Mouse (Mus musculus): ENCODE results near the gene Pbx3. TPM values are rescaled to one million over a fixed set of nuclear protein-coding genes. Genes with fewer than 3 reads are reported as not detected.

Pbx3 gene
- polyA plus RNA-seq, 1 experiment from 2014 or later: 53.2 TPM

GRCm38 (mm10) chr2:34179299-34179698, 193.6 kb downstream of the Pbx3 start:
- H3K9me3 ChIP-seq (replicated peaks; ENCODE audit: control insufficient read depth, low read length): no peaks in the 10 kb centered on the region
- H3K36me3 ChIP-seq (replicated peaks; ENCODE audit: control insufficient read depth, insufficient read depth, low read depth, low read length): no peaks in the 10 kb centered on the region
- no peak overlapping the region for H3K9ac ChIP-seq (replicated peaks; ENCODE audit: low read length)
- no peaks in the 10 kb centered on the region for H3K27me3 ChIP-seq (ENCODE audit: control insufficient read depth, insufficient read depth, low read length)
- no peaks in the 10 kb centered on the region for H3K4me1 ChIP-seq (ENCODE audit: control insufficient read depth, insufficient read depth, low read length)
- H3K27ac ChIP-seq (replicated peaks; ENCODE audit: low read depth, low read length): no peak overlapping the region
- WGBS: 79% methylated on average over 1 of the region's 1 CpGs
- H3K4me3 ChIP-seq (ENCODE audit: low read depth, low read length): no peak overlapping the region
- DNase-seq (ENCODE audit: low spot score): no peak
- no peak for ATAC-seq (replicated peaks; ENCODE audit: insufficient number of reproducible peaks, low FRiP score, low TSS enrichment, low read depth)
- no peak overlapping the region for H3K4me2 ChIP-seq (ENCODE audit: low read depth, low read length)

- H3K27me3 ChIP-seq (ENCODE audit: control insufficient read depth, insufficient read depth, low read length): no peaks in the 10 kb centered on the region
- no peak overlapping the region for H3K4me3 ChIP-seq (ENCODE audit: low read depth, low read length)
- H3K9ac ChIP-seq (replicated peaks; ENCODE audit: low read length): no peak overlapping the region
- H3K4me2 ChIP-seq (ENCODE audit: low read depth, low read length): no peak overlapping the region
- ATAC-seq (replicated peaks; ENCODE audit: insufficient number of reproducible peaks, low FRiP score, low TSS enrichment, low read depth) (no peak), DNase-seq (ENCODE audit: low spot score) (no peak)
- H3K27ac ChIP-seq (replicated peaks; ENCODE audit: low read depth, low read length): no peak overlapping the region
- H3K9me3 ChIP-seq (replicated peaks; ENCODE audit: control insufficient read depth, low read length): no peaks in the 10 kb centered on the region
- no peaks in the 10 kb centered on the region for H3K4me1 ChIP-seq (ENCODE audit: control insufficient read depth, insufficient read depth, low read length)
- no peaks in the 10 kb centered on the region for H3K36me3 ChIP-seq (replicated peaks; ENCODE audit: control insufficient read depth, insufficient read depth, low read depth, low read length)
Observed at GRCm38 (mm10) chr2:34178653-34179052, 194.3 kb downstream of the Pbx3 start.

- DNase-seq (ENCODE audit: low spot score): no peak
- WGBS: 88% methylated on average over 2 of the region's 2 CpGs
- no peaks in the 10 kb centered on the region for H3K9me3 ChIP-seq (replicated peaks; ENCODE audit: control insufficient read depth, low read length)
- H3K9ac ChIP-seq (replicated peaks; ENCODE audit: low read length): no peak overlapping the region
- H3K27ac ChIP-seq (replicated peaks; ENCODE audit: low read depth, low read length): no peak overlapping the region
- H3K4me3 ChIP-seq (ENCODE audit: low read depth, low read length): no peak overlapping the region
- H3K4me1 ChIP-seq (ENCODE audit: control insufficient read depth, insufficient read depth, low read length): no peaks in the 10 kb centered on the region; the same call in 1 of the 2 replicates
- no peak for ATAC-seq (replicated peaks; ENCODE audit: insufficient number of reproducible peaks, low FRiP score, low TSS enrichment, low read depth)
- H3K27me3 ChIP-seq (ENCODE audit: control insufficient read depth, insufficient read depth, low read length): no peaks in the 10 kb centered on the region
- peaks cover 4% of the 10 kb centered on the region; the same call in 1 of the 2 replicates for H3K36me3 ChIP-seq (replicated peaks; ENCODE audit: control insufficient read depth, insufficient read depth, low read depth, low read length)
- no peak overlapping the region for H3K4me2 ChIP-seq (ENCODE audit: low read depth, low read length)
Observed at GRCm38 (mm10) chr2:34170424-34170823, 202.5 kb downstream of the Pbx3 start.

GRCm38 (mm10) chr2:34169626-34170025, 203.3 kb downstream of the Pbx3 start:
- Histone ChIP-seq H3K9ac (replicated peaks; ENCODE audit: low read length) (no peak overlapping the region), H3K36me3 (replicated peaks; ENCODE audit: control insufficient read depth, insufficient read depth, low read depth, low read length) (peaks cover 4% of the 10 kb centered on the region; the same call in 1 of the 2 replicates), H3K4me1 (ENCODE audit: control insufficient read depth, insufficient read depth, low read length) (no peaks in the 10 kb centered on the region; the same call in 1 of the 2 replicates), H3K4me2 (ENCODE audit: low read depth, low read length) (no peak overlapping the region), H3K27me3 (ENCODE audit: control insufficient read depth, insufficient read depth, low read length) (no peaks in the 10 kb centered on the region), H3K27ac (replicated peaks; ENCODE audit: low read depth, low read length) (no peak overlapping the region), H3K4me3 (ENCODE audit: low read depth, low read length) (no peak overlapping the region), H3K9me3 (replicated peaks; ENCODE audit: control insufficient read depth, low read length) (no peaks in the 10 kb centered on the region)
- DNase-seq (ENCODE audit: low spot score): no peak
- no peak for ATAC-seq (replicated peaks; ENCODE audit: insufficient number of reproducible peaks, low FRiP score, low TSS enrichment, low read depth)
- 85% methylated on average over 2 of the region's 2 CpGs for WGBS

- DNase-seq (ENCODE audit: low spot score) (no peak), ATAC-seq (replicated peaks; ENCODE audit: insufficient number of reproducible peaks, low FRiP score, low TSS enrichment, low read depth) (no peak)
- Histone ChIP-seq H3K9ac (replicated peaks; ENCODE audit: low read length) (no peak overlapping the region), H3K4me3 (ENCODE audit: low read depth, low read length) (no peak overlapping the region), H3K27me3 (ENCODE audit: control insufficient read depth, insufficient read depth, low read length) (no peaks in the 10 kb centered on the region), H3K4me2 (ENCODE audit: low read depth, low read length) (no peak overlapping the region), H3K36me3 (replicated peaks; ENCODE audit: control insufficient read depth, insufficient read depth, low read depth, low read length) (peaks cover 4% of the 10 kb centered on the region; the same call in 1 of the 2 replicates), H3K4me1 (ENCODE audit: control insufficient read depth, insufficient read depth, low read length) (no peaks in the 10 kb centered on the region; the same call in 1 of the 2 replicates), H3K9me3 (replicated peaks; ENCODE audit: control insufficient read depth, low read length) (no peaks in the 10 kb centered on the region), H3K27ac (replicated peaks; ENCODE audit: low read depth, low read length) (no peak overlapping the region)
- 61% methylated on average over 3 of the region's 3 CpGs for WGBS
Observed at GRCm38 (mm10) chr2:34168191-34168590, 204.8 kb downstream of the Pbx3 start.

GRCm38 (mm10) chr2:34162484-34162883, 210.5 kb downstream of the Pbx3 start:
- H3K9ac ChIP-seq (replicated peaks; ENCODE audit: low read length): no peak overlapping the region
- H3K36me3 ChIP-seq (replicated peaks; ENCODE audit: control insufficient read depth, insufficient read depth, low read depth, low read length): no peaks in the 10 kb centered on the region
- H3K27me3 ChIP-seq (ENCODE audit: control insufficient read depth, insufficient read depth, low read length): no peaks in the 10 kb centered on the region
- no peak overlapping the region for H3K27ac ChIP-seq (replicated peaks; ENCODE audit: low read depth, low read length)
- H3K9me3 ChIP-seq (replicated peaks; ENCODE audit: control insufficient read depth, low read length): no peaks in the 10 kb centered on the region
- H3K4me1 ChIP-seq (ENCODE audit: control insufficient read depth, insufficient read depth, low read length): no peaks in the 10 kb centered on the region
- no peak overlapping the region for H3K4me2 ChIP-seq (ENCODE audit: low read depth, low read length)
- H3K4me3 ChIP-seq (ENCODE audit: low read depth, low read length): no peak overlapping the region
- no peak for ATAC-seq (replicated peaks; ENCODE audit: insufficient number of reproducible peaks, low FRiP score, low TSS enrichment, low read depth)
- WGBS: 83% methylated on average over 3 of the region's 3 CpGs
- DNase-seq (ENCODE audit: low spot score): no peak

GRCm38 (mm10) chr2:34157746-34158145, 215.2 kb downstream of the Pbx3 start:
- Histone ChIP-seq H3K36me3 (replicated peaks; ENCODE audit: control insufficient read depth, insufficient read depth, low read depth, low read length) (no peaks in the 10 kb centered on the region), H3K27ac (replicated peaks; ENCODE audit: low read depth, low read length) (no peak overlapping the region), H3K4me1 (ENCODE audit: control insufficient read depth, insufficient read depth, low read length) (no peaks in the 10 kb centered on the region), H3K4me3 (ENCODE audit: low read depth, low read length) (no peak overlapping the region), H3K4me2 (ENCODE audit: low read depth, low read length) (no peak overlapping the region), H3K27me3 (ENCODE audit: control insufficient read depth, insufficient read depth, low read length) (no peaks in the 10 kb centered on the region), H3K9ac (replicated peaks; ENCODE audit: low read length) (no peak overlapping the region), H3K9me3 (replicated peaks; ENCODE audit: control insufficient read depth, low read length) (no peaks in the 10 kb centered on the region)
- ATAC-seq (replicated peaks; ENCODE audit: insufficient number of reproducible peaks, low FRiP score, low TSS enrichment, low read depth) (no peak), DNase-seq (ENCODE audit: low spot score) (no peak)
- 84% methylated on average over 3 of the region's 3 CpGs for WGBS

GRCm38 (mm10) chr2:34154833-34155232, 218.1 kb downstream of the Pbx3 start:
- H3K9me3 ChIP-seq (replicated peaks; ENCODE audit: control insufficient read depth, low read length): no peaks in the 10 kb centered on the region
- 76% methylated on average over 5 of the region's 5 CpGs for WGBS
- H3K27me3 ChIP-seq (ENCODE audit: control insufficient read depth, insufficient read depth, low read length): no peaks in the 10 kb centered on the region
- no peaks in the 10 kb centered on the region for H3K4me1 ChIP-seq (ENCODE audit: control insufficient read depth, insufficient read depth, low read length)
- DNase-seq (ENCODE audit: low spot score) (no peak), ATAC-seq (replicated peaks; ENCODE audit: insufficient number of reproducible peaks, low FRiP score, low TSS enrichment, low read depth) (no peak)
- no peak overlapping the region for H3K9ac ChIP-seq (replicated peaks; ENCODE audit: low read length)
- no peaks in the 10 kb centered on the region for H3K36me3 ChIP-seq (replicated peaks; ENCODE audit: control insufficient read depth, insufficient read depth, low read depth, low read length)
- no peak overlapping the region for H3K4me2 ChIP-seq (ENCODE audit: low read depth, low read length)
- no peak overlapping the region for H3K4me3 ChIP-seq (ENCODE audit: low read depth, low read length)
- H3K27ac ChIP-seq (replicated peaks; ENCODE audit: low read depth, low read length): no peak overlapping the region
